Mouse (Mus musculus): Measurements from ENCODE around the gene Cadm1.

- TF ChIP-seq CTCF (IDR thresholded peaks at IDR 0.05; ENCODE audit: low read depth) = no peak
- TF ChIP-seq EP300 (IDR thresholded peaks at IDR 0.05; ENCODE audit: low read depth) = no peak
Measured at GRCm38 (mm10) chr9:47687604-47688003, 157.6 kb downstream of the Cadm1 start.

Measured in liver, postnatal 0 days (tissue).